9 mouse cellular contexts compared by ENCODE assay signal in genomic region chr13:31806428-31806832, GRCm38 (mm10). TPM values are rescaled to one million over a fixed set of nuclear protein-coding genes. Genes with fewer than 3 reads are reported as not detected.
DNase-seq lines count a peak whose midpoint lies in the region; ATAC-seq and TF ChIP-seq lines count a peak whose summit lies in the region.
"Had no signal": no experiment of that assay in that cellular context is flagged by ENCODE, and none has a peak within 500 bp of the region (broad histone marks: within the 10 kb centered on the region; RNA-seq: fewer than 3 reads in every experiment).

Gene Foxc1, plus strand, starts transcription at chr13:31806633.

- WGBS in hindbrain, embryonic 10.5 days: under 1% methylated on average over 40 of the region's 40 CpGs

- peak within 1 kb of the TSS; percentile 90 for H3K27ac ChIP-seq in hindbrain, embryonic 10.5 days
- H3K27ac ChIP-seq: macrophage had no signal

- H3K9me3 ChIP-seq in hindbrain, embryonic 10.5 days: no peaks in the 10 kb centered on the region

- intact Hi-C loops in left cerebral cortex, postnatal 10 days (cut with DNase I): loop anchor here (10.0 kb wide), 1 partner anchor 182 kb away; the partner anchor contains the start of gene Foxf2

- no peak for TF ChIP-seq CTCF in brain, embryonic 14.5 days (IDR thresholded peaks at IDR 0.05; ENCODE audit: borderline replicate concordance, extremely low read depth, insufficient read depth, insufficient read length)

- TF ChIP-seq POLR2A in brain, embryonic 14.5 days (IDR thresholded peaks at IDR 0.05; ENCODE audit: borderline replicate concordance, extremely low read depth, insufficient read depth, insufficient read length, poor library complexity, severe bottlenecking): no peak

- DNase-seq in Muller cell, postnatal 12 days (ENCODE audit: inconsistent ontology term): peak; percentile 97
- peak; percentile 83 for DNase-seq in brain, embryonic 14.5 days (ENCODE audit: low read depth)
- peak; percentile 87 for DNase-seq in forelimb bud, embryonic 11.5 days (ENCODE audit: low read depth, low spot score)
- DNase-seq in hindbrain, embryonic 10.5 days (ENCODE audit: low spot score): peak; percentile 90
- peak; percentile 34 to 93 for DNase-seq in left cerebral cortex, postnatal 10 days (ENCODE audit: extremely low spot score in 1 of 2, low spot score in 2 of 2)
- DNase-seq in skeletal muscle tissue, adult 2 months (ENCODE audit: low read depth, low spot score): peak; percentile 71
- no peak for DNase-seq in layer of hippocampus, postnatal 36 days

- H3K36me3 ChIP-seq in hindbrain, embryonic 10.5 days: 0 out of 2 replicates have a peak, but pooled peaks cover 9% of the 10 kb centered on the region

- H3K27me3 ChIP-seq in hindbrain, embryonic 10.5 days (ENCODE audit: insufficient read depth, poor library complexity, severe bottlenecking): peaks cover 100% of the 10 kb centered on the region

- peaks cover 66% of the 10 kb centered on the region for H3K4me1 ChIP-seq in hindbrain, embryonic 10.5 days (replicated peaks)

- ATAC-seq in megakaryocyte, adult 5-6 weeks (ENCODE audit: poor library complexity, severe bottlenecking): peak; percentile 70

- H3K4me3 ChIP-seq in hindbrain, embryonic 10.5 days: peak within 1 kb of the TSS; percentile 63

RNA-seq across cellular contexts. Expression of gene Foxc1, which starts in this region (rescaled TPM):
- polyA plus RNA-seq in brain, embryonic 14.5 days (2012; rRNA removed): 3.8 and 6.3 TPM in 2 replicates
- polyA plus RNA-seq in hindbrain, embryonic 10.5 days (2016; fragmentation: Nextera tagmentation; extraction: Ambion mirVana): 2.9 and 3.7 TPM in 2 replicates
- total RNA-seq in left cerebral cortex, postnatal 10 days (2021): 1 to 10 TPM; 5.5 to 6.7 TPM
- 0.18 and 0.30 TPM in 2 replicates for total RNA-seq in megakaryocyte, adult 5-6 weeks (2015)
- 0.07 and 0.28 TPM in 2 replicates for total RNA-seq in megakaryocyte, adult 5-6 weeks (2017)
- total RNA-seq in layer of hippocampus, postnatal 36 days (2021): 1 to 10 TPM; 3.3 to 4.6 TPM
- polyA plus RNA-seq: macrophage had no signal

Comparison
In these comparisons a context has a peak if more than half of its experiments do, and no peak if none do; other contexts are left out.
1. Peak in ATAC-seq in megakaryocyte, adult 5-6 weeks; RNA of the gene not detected or under 1 TPM.
2. DNase-seq: peak in Muller cell, postnatal 12 days (single experiment), brain, embryonic 14.5 days (single experiment), forelimb bud, embryonic 11.5 days (single experiment), hindbrain, embryonic 10.5 days (single experiment), left cerebral cortex, postnatal 10 days (2 of 2) and skeletal muscle tissue, adult 2 months (single experiment); none in layer of hippocampus, postnatal 36 days (0 of 2).